Mouse (Mus musculus) cerebellum, postnatal 14 days (tissue): Measurements from ENCODE around the gene Olfr235.
"Not testable (repeated sequence)": the region's sequence is repeated elsewhere in the genome, so short reads cannot be mapped to it uniquely, and the experiment has no call there.

Source experiments
- DNase-seq, 2 experiments: peaks; one replicate each; pipeline ENCODE4 v3.0.0; 2021; ENCODE audit warnings: mixed read lengths in 2 of 2

Olfr235 gene

DNA sequence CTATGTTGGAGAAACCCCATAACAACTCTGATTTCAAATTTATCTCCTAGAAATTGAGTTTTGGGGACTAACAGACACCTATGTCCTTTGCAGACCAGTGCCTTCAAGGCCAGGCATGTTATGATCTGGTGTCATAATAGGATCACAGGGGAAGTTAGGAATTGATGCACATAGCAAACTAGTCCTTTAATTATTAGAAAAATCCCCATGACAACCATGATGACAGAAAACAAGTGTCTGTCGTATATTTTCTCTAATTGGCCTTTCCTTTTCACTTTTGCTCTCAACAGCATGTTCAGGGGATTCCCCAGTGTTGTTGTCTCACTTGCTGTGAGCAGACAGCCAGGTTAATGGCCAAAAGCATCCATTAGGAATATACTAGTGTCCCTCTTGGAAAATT is at the start of gene Olfr235:
Olfr235 (plus strand) TSS at position 301 of the 400 bp plus-strand sequence.
- DNase-seq = no peak

DNA sequence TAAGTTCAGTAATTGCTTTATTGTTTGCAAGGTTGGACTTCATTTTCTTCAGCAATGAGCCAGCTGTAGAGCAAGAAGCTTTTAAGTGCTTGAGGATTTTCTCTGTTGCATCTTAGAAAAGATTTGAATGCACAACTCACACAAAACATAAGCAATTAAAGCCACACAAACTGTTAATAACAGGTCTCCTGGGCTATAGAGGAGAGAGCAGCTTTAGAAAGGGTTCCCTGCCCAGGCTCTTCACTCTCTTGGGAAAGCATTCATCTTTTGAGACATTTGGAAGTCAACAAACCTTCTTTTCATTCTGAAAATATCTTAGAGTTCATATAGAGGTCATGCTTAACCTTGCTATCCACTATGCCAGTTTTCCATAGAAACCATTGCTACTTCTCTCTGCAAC is 28.3 kb upstream of the Olfr235 start, which contains the start of gene Olfr1432:
Olfr1432 (minus strand) TSS at position 101 of the 400 bp plus-strand sequence.
- DNase-seq = not testable (repeated sequence)

DNA sequence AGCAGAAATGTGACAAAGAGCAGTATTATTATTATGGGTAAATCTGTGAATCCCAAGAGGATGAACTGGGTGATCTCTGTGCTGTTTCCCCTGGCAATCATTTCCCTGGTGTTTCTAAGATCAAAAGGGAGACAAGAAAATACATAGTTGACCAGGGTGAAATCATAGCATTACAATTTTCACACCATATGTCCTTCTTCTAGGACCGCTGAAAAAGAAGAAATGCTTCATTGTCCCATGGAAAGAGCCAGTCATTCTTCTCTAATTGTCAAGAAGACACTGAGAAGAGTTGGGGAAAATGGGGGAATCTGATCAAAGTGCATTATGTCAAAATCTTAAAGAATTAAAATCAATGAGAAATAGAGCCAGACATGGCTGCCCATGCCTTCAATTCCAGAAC is 19.3 kb upstream of the Olfr235 start, which contains the start of gene Olfr262:
Olfr262 (minus strand) TSS at position 101 of the 400 bp plus-strand sequence.
- no peak for DNase-seq

DNA sequence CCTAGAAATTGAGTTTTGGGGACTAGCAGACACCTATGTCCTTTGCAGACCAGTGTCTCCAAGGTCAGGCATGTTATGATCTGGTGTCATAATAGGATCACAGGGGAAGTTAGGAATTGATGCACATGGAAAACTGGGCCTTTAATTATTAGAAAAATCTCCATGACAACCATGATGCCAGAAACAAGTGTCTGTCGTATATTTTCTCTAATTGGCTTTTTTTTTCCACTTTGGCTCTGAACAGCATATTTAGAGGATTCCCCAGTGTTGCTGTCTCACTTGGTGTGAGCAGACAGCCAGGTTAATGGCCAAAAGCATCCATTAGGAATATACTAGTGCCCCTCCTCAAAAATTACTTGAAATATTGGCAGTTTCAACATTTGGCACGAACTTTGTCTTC is 18.7 kb downstream of the Olfr235 start, which contains the start of gene Olfr1434:
Olfr1434 (plus strand) TSS at position 301 of the 400 bp plus-strand sequence.
- DNase-seq = no peak

DNA sequence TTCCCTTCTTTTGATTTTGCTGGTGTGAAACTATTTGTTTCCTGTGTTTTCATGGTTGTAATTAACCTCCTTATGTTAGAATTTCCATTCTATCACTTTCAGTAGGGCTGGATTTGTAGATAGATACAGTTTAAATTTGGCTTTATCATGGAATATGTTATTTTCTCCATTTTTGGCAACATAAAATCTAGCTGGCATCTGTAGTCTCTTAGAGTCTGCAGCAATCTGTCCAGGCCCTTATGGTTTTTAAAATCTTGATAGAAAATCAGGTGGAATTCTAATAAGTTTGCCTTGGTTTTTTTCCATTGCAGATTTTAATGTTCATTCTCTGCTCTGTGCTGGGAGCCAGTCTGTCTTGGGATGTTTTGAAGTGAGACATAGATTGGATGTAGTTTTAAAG is 32.1 kb downstream of the Olfr235 start:
- DNase-seq = no peak

DNA sequence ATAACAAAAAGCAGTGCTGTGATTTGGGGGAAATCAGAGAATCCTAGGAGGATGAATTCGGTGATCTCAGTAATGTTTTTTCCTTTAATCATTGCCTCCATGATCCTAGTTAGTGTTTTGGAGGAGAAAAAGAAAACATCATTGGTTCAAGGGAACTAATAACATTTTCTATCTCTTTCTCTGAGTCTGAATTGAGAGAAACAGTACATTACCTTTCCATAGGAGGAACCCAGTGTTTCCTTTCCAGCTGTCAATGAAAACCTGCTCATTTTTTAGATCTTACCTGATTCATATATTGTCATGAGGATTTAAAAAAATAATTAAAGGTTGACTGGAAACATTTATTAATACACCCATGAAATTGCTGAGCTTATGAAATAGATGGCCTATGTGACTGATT is 38.2 kb downstream of the Olfr235 start, which contains the start of gene Olfr1436:
Olfr1436 (minus strand) TSS at position 101 of the 400 bp plus-strand sequence.
- not testable (repeated sequence) for DNase-seq
